Mouse (Mus musculus) colon, adult 2 months (tissue): ENCODE data around the gene Ccdc84. TPM values are rescaled to one million over a fixed set of nuclear protein-coding genes. Genes with fewer than 3 reads are reported as not detected.

Experiments used
- polyA plus RNA-seq: library from polyadenylated mRNA; depleted of rRNA; stranded (reverse); fragments of >200 nt; gene quantifications from 2 replicates; pipeline ENCODE4 v1.2.3, GENCODE M21; 2012; rRNA removed

Gene Ccdc84
- polyA plus RNA-seq: 30.0 and 36.4 TPM in 2 replicates

DNA sequence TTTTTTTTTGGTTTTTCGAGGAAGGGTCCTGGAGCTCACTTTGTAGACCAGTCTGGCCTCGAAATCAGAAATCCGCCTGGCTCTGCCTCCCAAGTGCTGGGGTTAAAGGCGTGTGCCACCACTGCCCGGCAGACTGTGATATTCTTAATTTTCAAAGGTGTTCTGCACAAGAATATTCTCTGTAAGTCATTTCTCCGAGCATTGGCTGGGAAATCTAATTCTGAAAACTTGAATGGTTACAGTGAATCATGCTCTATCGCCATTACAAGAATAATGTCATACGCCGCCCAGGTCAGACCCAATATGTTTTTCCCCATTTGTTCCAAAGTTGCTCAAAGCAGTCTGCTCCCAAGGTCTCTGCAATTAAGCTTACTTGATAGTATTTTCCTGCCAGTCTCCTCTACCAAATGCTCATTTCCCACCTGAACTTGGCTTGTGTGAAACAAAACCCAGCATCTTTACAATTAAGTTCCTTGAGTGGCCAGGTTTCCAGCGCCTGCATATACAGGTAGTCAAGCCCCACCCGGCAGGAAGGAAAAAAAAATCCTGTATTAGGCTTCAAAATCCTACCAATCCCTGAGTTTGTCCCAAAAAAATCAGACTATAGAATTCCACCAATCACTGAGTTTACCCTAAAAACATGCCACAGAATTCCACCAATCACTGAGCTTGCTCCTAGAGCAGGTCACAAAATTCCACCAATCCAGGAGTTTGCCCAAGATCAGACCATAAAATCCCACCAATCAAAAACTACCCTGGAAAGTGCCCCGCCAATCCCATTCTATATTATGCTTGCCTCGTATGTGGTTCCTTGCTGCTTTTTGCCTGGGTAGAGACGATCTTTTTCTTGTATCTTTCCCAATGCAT, at the start of gene Ccdc84:
Ccdc84 (minus strand) TSS at position 51 of the 867 bp plus-strand sequence.

DNA sequence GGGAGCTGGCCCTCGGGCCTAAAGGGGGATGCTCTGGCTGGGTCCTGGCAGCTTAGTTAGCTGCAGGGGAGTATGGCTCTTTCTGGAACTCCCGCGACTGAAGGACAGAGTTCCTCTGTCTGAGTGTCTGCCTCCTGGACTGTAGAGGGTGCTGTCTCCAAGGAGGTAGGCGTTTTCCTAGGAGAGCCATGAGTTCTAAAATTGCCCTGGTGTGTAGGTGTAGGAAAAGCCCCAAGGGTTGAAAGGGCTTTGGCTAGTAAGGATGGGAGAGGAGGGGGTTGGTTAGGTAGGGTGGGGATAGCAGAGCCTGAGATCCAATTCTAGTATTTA, 36.5 kb upstream of the Ccdc84 start, which contains the start of gene Upk2:
Upk2 (minus strand) TSS at position 86 of the 330 bp plus-strand sequence.

DNA sequence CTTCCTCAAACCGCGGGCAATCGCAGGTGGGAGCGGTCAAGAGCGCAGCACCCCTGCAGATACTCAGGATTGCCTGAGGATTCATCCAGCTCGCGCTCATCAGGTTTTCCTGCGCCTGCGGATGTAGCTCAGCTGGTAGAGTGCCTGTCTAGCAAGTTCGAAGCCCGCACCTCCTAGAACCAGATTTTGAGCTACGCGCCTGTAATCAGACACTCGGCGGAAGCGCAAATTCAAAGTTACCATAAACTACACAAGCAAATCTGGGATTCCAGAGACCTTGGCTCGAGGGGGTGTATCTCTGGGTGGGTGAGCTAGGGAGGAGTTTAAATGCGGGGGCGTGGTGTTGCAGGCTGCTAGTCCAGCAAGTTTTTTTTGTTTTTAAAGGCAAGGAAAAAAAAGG, 22.6 kb upstream of the Ccdc84 start, which contains the start of gene Foxr1:
Foxr1 (minus strand) TSS at position 176 of the 400 bp plus-strand sequence.

DNA sequence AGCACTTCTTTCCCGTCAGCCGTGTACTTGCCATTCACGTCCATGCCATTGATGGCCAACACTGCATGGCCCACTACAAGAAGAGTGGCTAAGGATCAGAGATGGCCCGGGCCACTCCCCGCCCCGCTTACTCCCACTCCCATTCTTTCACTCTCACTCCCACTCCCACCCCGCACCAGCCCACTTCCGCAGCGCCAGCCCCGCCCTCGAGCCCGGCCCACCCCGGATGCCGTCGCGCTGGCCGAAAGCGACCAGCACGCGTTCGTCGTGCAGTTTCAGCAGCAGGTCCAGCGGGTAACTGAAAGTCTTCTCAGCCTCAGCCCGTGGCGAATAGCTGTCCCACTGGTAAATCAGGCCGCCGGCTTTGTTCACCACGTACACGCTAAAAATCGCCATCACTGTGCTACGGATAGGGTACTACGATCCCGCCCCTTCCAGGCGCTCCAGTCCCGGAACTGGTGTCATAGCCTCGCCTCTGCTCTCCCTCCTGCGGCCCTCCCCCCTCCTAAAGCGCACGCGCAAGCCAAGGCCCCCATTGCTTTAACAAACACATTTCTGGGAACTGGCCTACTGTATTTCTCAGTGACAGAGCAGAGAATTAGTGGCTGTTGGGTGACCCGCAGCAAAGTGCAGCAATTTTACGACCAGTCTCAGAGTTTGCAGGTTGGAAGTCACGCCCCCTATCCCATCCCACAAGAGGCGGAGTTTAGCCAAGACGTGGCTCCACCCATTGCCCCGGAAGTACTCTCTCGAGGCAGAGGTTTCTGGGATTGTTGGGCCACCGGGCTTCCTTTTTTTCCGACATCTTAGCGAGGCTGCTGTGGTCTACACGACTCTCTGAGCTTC, 11.2 kb downstream of the Ccdc84 start, which contains the start of the genes Rps25 and Trappc4:
Rps25 (plus strand) TSS at position 234 of the 846 bp plus-strand sequence.
Trappc4 (minus strand) TSS at position 695 of the 846 bp plus-strand sequence.

DNA sequence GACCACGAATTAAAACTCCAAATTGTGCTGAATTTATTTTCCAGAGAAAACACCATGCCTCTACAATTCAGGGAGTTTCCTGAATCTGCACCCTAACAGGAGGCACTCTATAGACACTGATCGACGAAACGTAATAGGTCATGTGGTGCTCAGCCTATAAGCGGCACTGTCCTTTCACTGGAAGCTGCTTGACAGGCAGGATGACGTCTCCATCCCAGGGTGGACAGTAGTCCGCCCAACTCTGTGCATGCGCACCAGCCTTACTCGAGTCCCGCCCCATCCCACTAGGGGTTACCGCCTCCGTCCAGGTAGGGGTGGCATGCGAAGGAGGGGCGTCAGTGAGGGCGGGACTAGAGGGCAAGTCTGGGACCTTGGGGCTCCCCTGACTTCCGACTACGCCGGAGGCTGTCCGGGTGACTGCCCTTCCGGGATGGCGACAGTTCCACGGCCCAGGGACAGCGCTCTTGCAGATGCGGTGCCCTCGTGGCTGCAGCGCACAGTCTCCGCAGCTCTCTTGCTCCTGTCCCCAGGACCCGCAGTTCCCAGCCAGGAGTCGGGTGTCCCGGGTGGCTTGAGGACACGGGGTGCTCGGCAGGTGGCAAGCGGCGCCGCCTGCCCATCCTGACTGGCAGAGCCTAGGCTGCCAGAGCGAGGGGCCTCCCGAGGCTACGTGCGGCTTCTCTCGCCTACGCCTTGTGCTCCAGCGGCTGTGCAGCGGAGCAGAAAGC, 21.5 kb downstream of the Ccdc84 start, which contains the start of gene Slc37a4:
Slc37a4 (plus strand) TSS at position 169 of the 728 bp plus-strand sequence.

DNA sequence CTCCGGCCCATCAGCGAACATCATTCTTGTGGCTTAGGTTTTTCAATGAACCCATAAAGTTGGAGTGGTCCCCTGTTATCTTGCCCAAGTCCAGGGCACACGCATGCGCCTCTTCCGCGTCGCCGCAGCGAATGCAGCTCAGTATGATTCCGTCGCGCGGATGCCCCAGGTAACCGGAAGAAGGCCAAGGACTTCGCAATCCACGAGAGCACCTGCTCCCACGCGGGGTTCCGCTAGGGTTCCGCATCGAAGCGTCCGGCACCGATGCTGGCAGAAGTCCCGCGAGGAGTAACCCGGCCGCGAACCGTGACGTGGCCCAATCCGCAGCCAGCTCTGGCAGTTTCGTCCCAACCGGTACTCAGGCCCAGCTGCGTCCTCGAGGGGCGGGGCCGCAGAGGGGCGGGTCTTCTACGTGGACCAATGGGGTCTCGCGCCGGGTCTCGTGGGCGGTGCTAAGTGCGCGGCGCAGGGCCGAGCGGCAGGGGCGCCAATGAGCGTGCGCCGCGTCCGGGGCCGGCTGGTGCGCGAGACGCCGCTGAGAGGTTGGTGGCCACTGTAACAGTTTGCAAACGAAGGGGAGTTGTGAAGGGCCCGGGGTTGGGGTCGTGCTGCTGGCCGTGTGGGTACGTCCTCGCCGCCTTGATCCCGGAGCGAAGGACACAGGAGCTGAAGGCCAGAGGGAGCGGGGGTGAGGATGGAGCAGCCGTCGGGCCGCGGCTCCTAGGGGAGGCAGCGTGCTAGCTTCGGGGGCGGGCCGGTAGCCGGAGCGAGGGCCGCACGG, 39.1 kb downstream of the Ccdc84 start, which contains the start of gene Hyou1:
Hyou1 (plus strand) TSS at position 437 of the 781 bp plus-strand sequence.

DNA sequence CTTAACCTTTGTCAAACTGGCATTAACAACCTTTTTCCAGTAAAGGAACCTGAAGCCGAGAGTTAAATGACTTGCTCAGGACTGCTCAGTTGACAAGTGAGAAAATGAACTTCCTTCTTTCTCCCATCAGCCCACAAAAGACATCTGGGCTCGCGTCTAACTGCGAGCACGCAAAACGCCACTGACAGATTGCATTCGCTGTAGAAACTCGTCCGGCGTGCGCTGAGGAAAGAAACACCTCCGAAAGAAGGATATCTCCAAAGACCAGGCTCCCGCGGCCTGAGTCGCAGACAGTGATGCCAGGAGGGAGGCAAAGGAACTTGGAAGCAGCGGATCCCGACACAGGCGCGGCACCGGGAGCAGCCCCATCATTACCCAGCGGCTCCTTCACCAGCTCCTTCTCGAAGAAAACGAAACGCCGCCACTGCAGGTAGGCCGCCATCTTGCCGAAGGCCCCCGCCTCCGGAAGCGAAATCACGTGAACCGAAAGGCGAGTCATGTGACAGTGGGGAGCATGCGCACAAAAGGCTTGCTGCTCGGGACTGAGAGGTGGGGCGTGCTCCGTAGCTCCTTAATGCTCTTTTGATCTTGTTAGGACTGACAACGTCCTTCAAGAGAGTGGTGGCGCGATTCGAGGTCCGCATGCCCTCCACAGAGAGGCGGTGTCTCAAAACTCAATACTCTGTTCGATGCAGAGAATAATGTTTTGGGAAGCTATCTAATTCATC, 57.0 kb downstream of the Ccdc84 start, which contains the start of gene Vps11:
Vps11 (minus strand) TSS at position 481 of the 728 bp plus-strand sequence.

Other genes starting within 250 kb of the Ccdc84 start
- gene Cbl, start 184.5 kb downstream of the Ccdc84 start, polyA plus RNA-seq: 8.4 and 10.9 TPM in 2 replicates
- 0.14 TPM in 1 of 2 replicates, not detected in the other for gene Ccdc153, start 177.9 kb downstream of the Ccdc84 start, polyA plus RNA-seq
- gene Pdzd3, start 167.1 kb downstream of the Ccdc84 start, polyA plus RNA-seq: 8.3 and 12.4 TPM in 2 replicates
- 27.5 and 33.1 TPM in 2 replicates for gene Nlrx1, start 150.0 kb downstream of the Ccdc84 start, polyA plus RNA-seq
- gene Abcg4, start 130.0 kb downstream of the Ccdc84 start, polyA plus RNA-seq: 4.7 and 6.7 TPM in 2 replicates
- gene Hinfp, start 112.9 kb downstream of the Ccdc84 start, polyA plus RNA-seq: 17.5 and 22.3 TPM in 2 replicates
- 115 and 139 TPM in 2 replicates for gene C2cd2l, start 98.3 kb downstream of the Ccdc84 start, polyA plus RNA-seq
- 62.8 and 83.7 TPM in 2 replicates for gene Dpagt1, start 92.5 kb downstream of the Ccdc84 start, polyA plus RNA-seq
- 154 and 173 TPM in 2 replicates for gene H2afx, start 83.9 kb downstream of the Ccdc84 start, polyA plus RNA-seq
- 34.5 and 35.2 TPM in 2 replicates for gene Hmbs, start 74.3 kb downstream of the Ccdc84 start, polyA plus RNA-seq
- gene Vps11, start 56.9 kb downstream of the Ccdc84 start, polyA plus RNA-seq: 16.6 and 18.3 TPM in 2 replicates
- gene Hyou1, start 39.1 kb downstream of the Ccdc84 start, polyA plus RNA-seq: 43.9 and 44.8 TPM in 2 replicates
- gene Slc37a4, start 21.7 kb downstream of the Ccdc84 start, polyA plus RNA-seq: 37.0 and 46.0 TPM in 2 replicates
- gene Rps25, start 11.4 kb downstream of the Ccdc84 start, polyA plus RNA-seq: 84.4 and 119 TPM in 2 replicates
- gene Trappc4, start 11.0 kb downstream of the Ccdc84 start, polyA plus RNA-seq: 44.3 and 46.5 TPM in 2 replicates
- gene Foxr1, start 22.6 kb upstream of the Ccdc84 start, polyA plus RNA-seq: not detected in 2 replicates
- gene Upk2, start 36.4 kb upstream of the Ccdc84 start, polyA plus RNA-seq: 0.21 TPM in 1 of 2 replicates, not detected in the other
- gene Bcl9l, start 64.3 kb upstream of the Ccdc84 start, polyA plus RNA-seq: 23.6 and 37.6 TPM in 2 replicates
- 3.2 and 3.3 TPM in 2 replicates for gene Cxcr5, start 143.3 kb upstream of the Ccdc84 start, polyA plus RNA-seq
- gene Ddx6, start 186.3 kb upstream of the Ccdc84 start, polyA plus RNA-seq: 11.9 and 13.1 TPM in 2 replicates